Mouse (Mus musculus) kidney, embryonic 14.5 days (tissue): ENCODE measurements around the gene Rhox3a. TPM values are rescaled to one million over a fixed set of nuclear protein-coding genes. Genes with fewer than 3 reads are reported as not detected.
"Not testable (repeated sequence)": the region's sequence is repeated elsewhere in the genome, so short reads cannot be mapped to it uniquely, and the experiment has no call there.

ENCODE experiments used
- ATAC-seq: fragments of 200-750 bp; cut with Nextera tagmentation; 2 replicates; pipeline ENCODE4 v1.8.0; 2017; ENCODE audit warnings: moderate number of reproducible peaks, mild to moderate bottlenecking, moderate TSS enrichment, moderate library complexity; ENCODE audit not compliant: low FRiP score, low TSS enrichment
- H3K27ac ChIP-seq: fragments of 300-500 bp; sonication (generic); 2 replicates; pipeline ENCODE4 v1.5.1; 2014; ENCODE audit warnings: low read depth, mild to moderate bottlenecking, low read length, moderate library complexity, mixed read lengths
- H3K27me3 ChIP-seq: fragments of 300-500 bp; sonication (generic); 2 replicates; pipeline ENCODE4 v1.6.1; 2014; ENCODE audit warnings: mild to moderate bottlenecking, low read length; ENCODE audit not compliant: control insufficient read depth, insufficient read depth
- H3K36me3 ChIP-seq: fragments of 300-500 bp; sonication (generic); 2 replicates; pipeline ENCODE4 v1.6.1; 2014; ENCODE audit warnings: low read length, mixed read lengths; ENCODE audit not compliant: control insufficient read depth, insufficient read depth
- H3K4me1 ChIP-seq: fragments of 300-500 bp; sonication (generic); 2 replicates; pipeline ENCODE4 v1.6.1; 2014; ENCODE audit warnings: low read length, mixed read lengths; ENCODE audit not compliant: control insufficient read depth, insufficient read depth
- H3K4me2 ChIP-seq: fragments of 300-500 bp; sonication (generic); replicated peaks from 2 replicates; pipeline ENCODE4 v1.6.1; 2014; ENCODE audit warnings: low read depth, mild to moderate bottlenecking, low read length
- H3K4me3 ChIP-seq: fragments of 300-500 bp; sonication (generic); 2 replicates; pipeline ENCODE4 v1.5.1; 2014; ENCODE audit warnings: mild to moderate bottlenecking, low read length
- H3K9ac ChIP-seq: fragments of 300-500 bp; sonication (generic); 2 replicates; pipeline ENCODE4 v1.6.1; 2014; ENCODE audit warnings: low read depth, mild to moderate bottlenecking, low read length, moderate library complexity
- H3K9me3 ChIP-seq: fragments of 300-500 bp; sonication (generic); 2 replicates; pipeline ENCODE4 v1.6.1; 2016; ENCODE audit warnings: low read length; ENCODE audit not compliant: control insufficient read depth
- WGBS: fragments of 180-500 bp; shearing (Covaris S2); extraction: QIAGEN DNeasy Blood & Tissue Kit; methylation state at CpG from one replicate; pipeline ENCODE4 v1.1.7; 2014; 5-methylcytosine and 5-hydroxymethylcytosine counted together
- polyA plus RNA-seq: library from polyadenylated mRNA; unstranded; fragments of >200 nt; fragmentation: Nextera tagmentation; extraction: Ambion mirVana; gene quantifications from 2 replicates; pipeline ENCODE4 v1.2.1, GENCODE M21; 2014

Gene Rhox3a
- polyA plus RNA-seq, result not detected in 2 replicates

DNA sequence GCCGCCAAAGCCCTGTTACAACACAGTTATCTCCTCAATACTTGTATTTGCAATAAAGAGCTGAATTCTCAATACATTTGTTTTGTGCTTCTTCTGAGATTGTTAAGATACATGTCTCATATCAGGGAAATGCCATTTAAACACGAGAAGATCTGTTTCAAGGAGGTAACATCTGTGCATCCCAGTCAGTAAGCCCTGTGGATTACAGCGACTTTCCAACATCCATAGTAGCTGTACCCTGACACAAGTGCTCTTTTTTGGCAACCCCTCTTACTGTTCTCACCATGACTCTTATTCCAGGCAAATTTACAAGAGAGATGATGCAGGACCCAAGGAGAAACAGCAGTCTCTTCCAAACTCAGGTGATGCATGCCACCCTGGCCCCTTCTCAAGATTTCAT, at the start of gene Rhox3a:
Gene Rhox3a, plus strand, starts transcription at position 301 of the 400 bp plus-strand sequence.
- not testable (repeated sequence) for H3K9me3 ChIP-seq, H3K9ac ChIP-seq, H3K27ac ChIP-seq, H3K4me2 ChIP-seq, ATAC-seq, H3K36me3 ChIP-seq, H3K4me1 ChIP-seq, H3K27me3 ChIP-seq, H3K4me3 ChIP-seq
- 100% methylated on average over 1 of the region's 3 CpGs for WGBS

DNA sequence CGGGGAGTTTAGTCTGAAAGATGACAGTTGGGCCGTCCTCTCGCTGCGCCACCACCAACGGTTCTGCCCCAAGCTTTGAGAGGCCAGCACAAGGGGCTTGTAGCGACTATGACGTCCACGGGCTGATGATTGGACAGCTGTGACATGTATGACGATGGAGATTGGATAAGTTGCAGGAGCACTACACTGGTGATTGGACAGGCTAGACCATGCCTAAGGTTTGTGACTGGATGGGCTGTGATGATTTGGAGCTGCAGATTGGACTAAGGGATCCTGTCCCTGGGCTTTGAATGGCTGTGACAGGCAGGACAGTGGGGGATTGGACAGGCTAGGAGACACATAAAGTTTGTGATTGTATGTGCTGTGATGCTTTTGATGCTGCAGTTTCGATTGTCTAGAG, 38.8 kb upstream of the Rhox3a start, which contains the start of gene Gm9:
Gene Gm9, minus strand, starts transcription at position 101 of the 400 bp plus-strand sequence.
- WGBS, result 86% methylated on average over 10 of the region's 10 CpGs
- H3K9ac ChIP-seq, result no peak within 1 kb of the TSS
- no peaks in the 10 kb centered on the region for H3K9me3 ChIP-seq
- no peaks in the 10 kb centered on the region for H3K4me1 ChIP-seq
- no peak within 1 kb of the TSS for H3K27ac ChIP-seq
- ATAC-seq, result no peak
- no peaks in the 10 kb centered on the region for H3K27me3 ChIP-seq
- no peaks in the 10 kb centered on the region for H3K36me3 ChIP-seq
- H3K4me2 ChIP-seq, result no peak within 1 kb of the TSS
- no peak within 1 kb of the TSS for H3K4me3 ChIP-seq

DNA sequence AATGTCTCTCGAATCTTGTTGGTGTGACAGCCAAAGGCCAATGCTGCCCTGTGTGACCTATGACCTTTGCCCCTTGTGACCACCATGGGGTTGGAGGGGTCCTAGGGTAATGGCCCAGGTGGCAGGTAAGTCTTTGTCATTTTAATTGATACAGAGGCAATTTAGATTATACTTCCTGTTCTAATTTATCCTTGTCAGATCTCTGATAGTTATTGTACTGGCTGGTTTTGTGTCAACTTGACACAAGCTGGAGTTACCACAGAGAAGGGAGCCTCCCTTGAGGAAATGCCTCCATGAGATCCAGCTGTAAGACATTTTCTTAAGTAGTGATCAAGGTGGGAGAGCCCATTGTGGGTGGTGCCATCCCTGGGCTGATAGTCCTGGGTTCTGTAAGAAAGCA, 27.6 kb upstream of the Rhox3a start, which contains the start of gene Rhox1:
Gene Rhox1, minus strand, starts transcription at position 101 of the 400 bp plus-strand sequence.
- not testable (repeated sequence) for H3K9ac ChIP-seq, H3K9me3 ChIP-seq, H3K27ac ChIP-seq, H3K27me3 ChIP-seq, ATAC-seq, H3K4me3 ChIP-seq, H3K4me2 ChIP-seq, H3K4me1 ChIP-seq, H3K36me3 ChIP-seq
- WGBS, result 74% methylated on average over 1 of the region's 1 CpGs

DNA sequence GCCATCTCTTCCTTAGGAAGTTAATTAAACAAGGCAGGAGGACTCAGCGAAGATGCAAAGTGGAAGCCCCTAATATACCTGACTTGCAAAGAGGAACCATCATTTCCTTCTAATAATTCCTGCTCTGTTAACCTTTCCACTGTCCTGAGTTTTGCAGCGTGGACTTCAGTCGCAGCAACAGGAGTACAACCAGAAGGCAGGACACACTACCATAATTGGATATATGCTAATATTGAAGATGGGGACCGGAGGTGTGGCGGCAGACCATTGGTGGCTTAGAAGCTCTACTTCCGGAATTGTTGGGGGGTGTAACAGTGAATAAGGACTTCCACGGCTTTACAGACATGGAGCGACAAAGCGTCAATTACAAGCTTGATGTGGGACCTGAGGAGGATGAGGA, 5.0 kb upstream of the Rhox3a start, which contains the start of gene Rhox2a:
Gene Rhox2a, plus strand, starts transcription at position 301 of the 400 bp plus-strand sequence.
- ATAC-seq, H3K27ac ChIP-seq, H3K36me3 ChIP-seq: not testable (repeated sequence)

DNA sequence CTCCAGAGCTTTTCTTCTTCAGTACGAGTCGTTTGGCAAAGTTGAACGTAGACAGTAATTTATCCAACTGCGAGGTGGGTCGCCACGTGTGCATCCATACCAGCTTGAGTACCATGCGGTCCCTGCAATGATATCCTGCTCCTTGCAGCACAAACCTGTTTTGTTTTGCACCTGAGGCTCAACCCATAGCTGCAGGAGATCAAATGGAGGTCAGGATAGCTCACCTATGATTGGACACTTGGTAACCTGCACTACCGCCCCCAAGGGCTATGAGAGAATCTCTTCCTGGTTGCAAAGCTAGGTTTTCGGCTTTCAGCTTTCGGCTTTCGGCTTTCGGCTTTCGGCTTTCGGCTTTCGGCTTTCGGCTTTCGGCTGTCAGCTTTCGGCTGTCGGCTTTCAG, 15.3 kb downstream of the Rhox3a start, which contains the start of gene Rhox4a:
Gene Rhox4a, plus strand, starts transcription at position 301 of the 400 bp plus-strand sequence.
- H3K36me3 ChIP-seq, H3K9me3 ChIP-seq, ATAC-seq, H3K4me3 ChIP-seq, H3K4me1 ChIP-seq, H3K27me3 ChIP-seq, H3K27ac ChIP-seq, H3K4me2 ChIP-seq, H3K9ac ChIP-seq: not testable (repeated sequence)
- 92% methylated on average over 8 of the region's 19 CpGs for WGBS

More for the DNA sequence above, 5.0 kb upstream of the Rhox3a start, which contains the start of gene Rhox2a:
- H3K27me3 ChIP-seq, H3K4me3 ChIP-seq, H3K4me2 ChIP-seq, H3K9ac ChIP-seq, H3K4me1 ChIP-seq, H3K9me3 ChIP-seq: not testable (repeated sequence)
- WGBS, result no CpG with 5 or more reads among the region's 9 CpGs

Other genes with a start within 250 kb of the Rhox3a start
- not detected in 2 replicates for gene Sowahd, start 201.1 kb upstream of the Rhox3a start, polyA plus RNA-seq
- gene Rpl39, start 164.5 kb upstream of the Rhox3a start, polyA plus RNA-seq, result 608 and 939 TPM in 2 replicates
- gene Upf3b, start 139.6 kb upstream of the Rhox3a start, polyA plus RNA-seq, result 27.4 and 33.8 TPM in 2 replicates
- 21.1 and 21.5 TPM in 2 replicates for gene Nkap, start 123.1 kb upstream of the Rhox3a start, polyA plus RNA-seq
- 0.23 TPM in 1 of 2 replicates, not detected in the other for gene Akap14, start 81.1 kb upstream of the Rhox3a start, polyA plus RNA-seq
- 410 and 565 TPM in 2 replicates for gene Ndufa1, start 58.8 kb upstream of the Rhox3a start, polyA plus RNA-seq
- 8.5 and 11.3 TPM in 2 replicates for gene Rnf113a1, start 58.7 kb upstream of the Rhox3a start, polyA plus RNA-seq
- not detected in 2 replicates for gene Gm9, start 38.9 kb upstream of the Rhox3a start, polyA plus RNA-seq
- gene Rhox1, start 27.7 kb upstream of the Rhox3a start, polyA plus RNA-seq, result not detected in 2 replicates
- not detected in 2 replicates for gene Rhox2a, start 4.9 kb upstream of the Rhox3a start, polyA plus RNA-seq
- gene Rhox4a, start 15.4 kb downstream of the Rhox3a start, polyA plus RNA-seq, result not detected in 2 replicates
- not detected in 2 replicates for gene Rhox3a2, start 130.1 kb downstream of the Rhox3a start, polyA plus RNA-seq
- gene Rhox4a2, start 140.9 kb downstream of the Rhox3a start, polyA plus RNA-seq, result not detected in 2 replicates
- not detected in 2 replicates for gene Rhox2b, start 162.1 kb downstream of the Rhox3a start, polyA plus RNA-seq
- not detected in 2 replicates for gene Rhox4b, start 182.6 kb downstream of the Rhox3a start, polyA plus RNA-seq
- gene Rhox2c, start 203.8 kb downstream of the Rhox3a start, polyA plus RNA-seq, result not detected in 2 replicates
- not detected in 2 replicates for gene Rhox3c, start 208.7 kb downstream of the Rhox3a start, polyA plus RNA-seq
- gene Rhox4c, start 230.4 kb downstream of the Rhox3a start, polyA plus RNA-seq, result not detected in 2 replicates
- gene Rhox2d, start 243.5 kb downstream of the Rhox3a start, polyA plus RNA-seq, result not detected in 2 replicates